Mouse (Mus musculus): Measurements from ENCODE around the gene Pex16.

The Pex16 gene

DNA sequence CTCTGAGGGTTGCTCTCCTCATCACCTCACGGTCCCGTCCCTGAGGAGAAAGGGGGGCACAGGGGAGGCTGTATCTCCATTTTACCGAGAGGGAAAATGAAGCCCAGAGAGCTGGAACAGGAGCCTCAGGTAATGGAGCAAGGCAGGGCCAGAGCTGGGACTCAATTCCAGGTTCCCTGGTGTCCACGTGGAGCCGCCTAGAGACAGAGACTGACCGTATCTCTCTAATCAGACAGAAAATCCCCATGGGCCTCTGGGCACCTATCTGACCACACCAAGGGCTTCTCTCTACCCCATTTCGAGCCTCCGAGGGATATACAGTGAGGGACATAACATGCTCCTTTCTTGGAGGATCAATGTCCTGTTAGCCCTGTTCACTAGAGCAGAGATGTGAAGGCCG lies 48.7 kb downstream of the Pex16 start:
- DNase-seq (ENCODE audit: low read depth): no peak

DNA sequence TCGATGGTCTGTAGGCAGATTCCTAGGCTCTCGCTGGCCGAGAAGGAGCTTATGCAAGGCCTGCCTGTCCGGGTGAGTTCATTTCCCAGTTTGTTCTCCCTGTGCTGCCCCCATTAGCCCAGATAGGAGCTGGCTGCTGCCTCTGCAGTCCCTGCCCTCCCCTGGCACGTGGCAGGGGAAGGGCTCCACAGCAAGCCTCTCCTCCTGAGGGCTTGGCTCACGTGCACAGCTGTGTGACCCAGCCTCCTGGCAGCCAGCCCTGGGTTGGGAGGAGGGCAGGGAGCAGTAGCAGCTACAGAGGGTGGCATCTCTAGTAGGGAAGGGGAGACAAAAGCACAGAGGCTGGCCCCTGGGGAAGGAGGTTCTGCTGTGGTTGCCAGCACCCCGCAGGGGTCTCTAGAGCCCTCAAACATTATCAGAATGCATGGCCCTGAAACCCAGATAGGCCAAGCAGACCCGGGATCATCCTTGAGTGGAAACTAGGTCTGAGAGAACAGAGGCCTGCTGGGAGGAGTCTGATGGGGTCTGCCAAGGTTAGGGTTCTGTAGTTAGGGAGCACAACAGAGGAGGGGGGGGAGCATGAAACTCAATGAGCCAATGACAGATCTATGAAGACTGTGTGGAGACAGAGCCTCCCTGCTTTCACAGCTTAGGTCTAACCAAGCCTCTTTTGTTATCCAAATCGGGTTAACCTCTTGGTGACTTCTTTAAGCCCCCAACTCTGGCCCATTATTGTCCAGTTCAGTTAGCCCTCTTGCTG lies 49.4 kb downstream of the Pex16 start:
- DNase-seq (ENCODE audit: low read depth): no peak

DNA sequence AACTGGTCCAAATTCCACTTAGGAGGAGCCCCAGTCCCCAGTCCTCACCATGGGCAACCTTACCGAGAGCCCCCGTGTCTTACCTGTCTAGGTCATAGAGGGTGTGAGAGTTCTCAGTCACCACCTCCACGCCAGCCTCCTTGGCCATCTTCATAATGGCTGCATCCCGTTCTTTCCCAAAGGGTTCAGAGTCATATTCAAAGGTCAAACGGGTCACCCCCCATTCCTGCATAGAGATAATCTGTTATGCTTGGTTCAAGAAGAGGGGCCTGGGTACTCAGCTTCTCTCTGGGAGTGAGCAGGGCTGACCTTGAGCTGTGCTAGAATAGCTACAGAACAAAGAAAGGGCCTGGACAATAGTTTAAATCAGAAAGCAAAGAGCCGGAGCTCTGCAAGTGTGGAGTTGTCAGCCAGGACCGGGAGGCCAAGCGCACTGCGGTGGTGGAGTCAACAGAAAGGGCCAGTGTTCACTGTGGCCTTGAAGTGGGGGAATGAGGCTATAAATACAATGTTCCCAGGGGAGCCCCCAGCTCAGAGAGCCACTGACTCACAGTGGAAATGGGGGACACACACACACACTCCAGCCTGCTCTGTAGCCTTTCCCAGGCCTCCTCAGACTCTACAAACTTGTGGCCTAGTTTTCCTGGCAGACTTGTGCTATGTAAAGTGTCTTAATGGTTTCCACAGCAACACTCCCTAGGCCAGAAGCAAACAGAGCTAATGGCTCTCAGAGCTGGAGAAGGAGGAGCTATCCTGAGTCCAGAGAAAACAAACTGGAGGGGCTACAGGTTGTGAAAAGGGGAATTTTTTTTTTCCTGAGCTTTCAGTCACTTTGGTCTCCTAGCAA lies 50.2 kb downstream of the Pex16 start:
- no peak for DNase-seq (ENCODE audit: low read depth)

DNA sequence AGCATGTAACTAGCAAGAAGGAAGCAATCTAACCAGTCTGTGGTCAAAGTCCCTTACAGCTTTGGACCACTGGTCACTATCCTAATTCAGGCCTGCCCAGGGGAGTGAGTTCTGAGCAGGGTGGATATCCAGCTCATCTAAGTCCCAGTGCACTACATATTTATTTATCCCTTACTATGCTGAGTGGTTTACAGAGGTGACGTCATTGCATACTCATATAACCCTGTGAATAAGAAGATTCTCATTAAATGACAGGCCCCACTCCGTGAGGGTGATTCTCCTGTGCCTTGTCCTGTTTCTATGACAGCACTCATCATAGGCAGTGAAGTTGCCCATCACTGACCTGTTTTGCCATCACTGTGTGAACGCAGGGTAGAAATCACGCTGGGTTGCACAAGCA lies 50.9 kb downstream of the Pex16 start:
- no peak for DNase-seq (ENCODE audit: low read depth)

DNA sequence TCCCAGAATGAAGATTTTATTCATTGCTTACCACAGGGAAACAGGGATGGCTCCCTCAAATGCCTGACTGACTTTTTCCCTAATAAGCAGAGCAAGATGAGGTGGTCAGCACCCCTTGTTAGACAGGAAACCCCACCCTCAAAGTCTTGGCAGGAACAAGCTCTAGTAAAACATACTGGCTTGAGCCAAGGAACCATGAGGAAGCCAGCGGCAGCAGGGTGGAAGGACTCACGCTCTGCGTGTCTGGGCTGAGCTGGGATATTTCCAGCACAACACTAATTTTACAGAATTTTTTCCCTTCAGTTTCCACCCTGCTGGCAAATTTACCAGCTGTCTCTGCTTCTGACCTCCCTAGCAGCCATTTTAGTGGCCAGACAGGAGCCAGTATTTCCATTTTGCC lies 52.0 kb downstream of the Pex16 start:
- no peak for DNase-seq (ENCODE audit: low read depth)

DNA sequence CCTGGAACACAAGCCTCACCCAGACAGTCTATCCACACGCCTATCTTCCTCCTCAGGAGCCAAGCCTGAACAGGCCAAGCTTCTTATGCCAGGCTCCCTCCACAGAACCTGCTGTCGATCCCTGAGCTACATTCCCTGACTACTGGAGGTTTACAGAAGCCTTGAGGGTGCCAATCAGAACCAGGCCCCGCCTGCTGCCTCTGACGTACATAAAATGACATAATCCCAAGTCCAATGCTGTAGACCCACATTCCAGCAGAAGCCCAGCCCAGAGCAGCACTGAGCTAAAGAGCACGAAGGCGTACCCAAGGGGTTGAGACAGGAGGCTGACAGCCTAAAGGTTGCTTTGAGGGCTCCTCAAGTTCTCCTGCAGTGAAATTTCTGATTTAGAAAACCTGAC lies 53.4 kb downstream of the Pex16 start:
- DNase-seq (ENCODE audit: low read depth): no peak

DNA sequence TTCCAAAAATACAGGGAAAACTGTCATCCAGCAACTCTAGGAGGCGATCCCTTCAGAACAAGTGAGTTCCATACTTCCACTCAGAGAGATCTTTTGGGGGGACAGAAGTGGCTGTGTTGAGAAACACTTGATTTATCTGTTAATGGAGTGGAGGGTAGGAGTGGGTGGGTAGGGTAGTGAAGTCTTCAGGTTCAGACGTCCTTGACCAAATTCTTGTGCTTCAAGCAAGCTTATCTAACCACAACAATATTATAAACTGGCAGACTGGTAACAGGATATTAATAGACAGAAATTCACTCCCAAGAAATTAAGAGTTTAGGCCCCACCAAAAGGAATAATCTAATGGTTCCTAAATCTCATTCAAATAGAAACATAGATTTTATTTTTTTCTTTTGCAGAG lies 55.6 kb downstream of the Pex16 start:
- DNase-seq (ENCODE audit: low read depth): no peak
